Mouse (Mus musculus) midbrain, embryonic 15.5 days (tissue): ENCODE measurements around the gene Fxyd6. TPM values are rescaled to one million over a fixed set of nuclear protein-coding genes. Genes with fewer than 3 reads are reported as not detected.
A peak's percentile ranks its signal among the peaks of the same experiment; 100 is the strongest.

Experiments used
- ATAC-seq: fragments of 200-750 bp; cut with Nextera tagmentation; replicated peaks from 2 replicates; pipeline ENCODE4 v1.8.0; 2017; ENCODE audit warnings: moderate TSS enrichment
- H3K27ac ChIP-seq: fragments of 300-500 bp; sonication (generic); 2 replicates; pipeline ENCODE4 v1.5.1; 2015; ENCODE audit warnings: mild to moderate bottlenecking, inconsistent platforms
- H3K27me3 ChIP-seq: fragments of 300-500 bp; sonication (generic); replicated peaks from 2 replicates; pipeline ENCODE4 v1.6.1; 2015; ENCODE audit warnings: inconsistent platforms
- H3K36me3 ChIP-seq: fragments of 300-500 bp; sonication (generic); replicated peaks from 2 replicates; pipeline ENCODE4 v1.6.1; 2015; ENCODE audit warnings: inconsistent platforms
- H3K4me1 ChIP-seq: fragments of 300-500 bp; sonication (generic); 2 replicates; pipeline ENCODE4 v1.6.1; 2015; ENCODE audit warnings: inconsistent platforms
- H3K4me2 ChIP-seq: fragments of 300-500 bp; sonication (generic); 2 replicates; pipeline ENCODE4 v1.6.1; 2015; ENCODE audit warnings: inconsistent platforms, mild to moderate bottlenecking, moderate library complexity
- H3K4me3 ChIP-seq: fragments of 300-500 bp; sonication (generic); 2 replicates; pipeline ENCODE4 v1.5.1; 2015; ENCODE audit warnings: mild to moderate bottlenecking, inconsistent platforms
- H3K9ac ChIP-seq: fragments of 300-500 bp; sonication (generic); 2 replicates; pipeline ENCODE4 v1.6.1; 2015; ENCODE audit warnings: mild to moderate bottlenecking, inconsistent platforms
- H3K9me3 ChIP-seq: fragments of 300-500 bp; sonication (generic); 2 replicates; pipeline ENCODE4 v1.6.1; 2016; ENCODE audit warnings: inconsistent platforms
- WGBS: fragments of 180-500 bp; shearing (Covaris S2); methylation state at CpG from one replicate; pipeline ENCODE4 v1.1.7; 2015; ENCODE audit warnings: mixed read lengths; 5-methylcytosine and 5-hydroxymethylcytosine counted together
- polyA plus RNA-seq: library from polyadenylated mRNA; unstranded; fragments of >200 nt; fragmentation: Nextera tagmentation; extraction: Ambion mirVana; gene quantifications from 2 replicates; pipeline ENCODE4 v1.2.1, GENCODE M21; 2015

Fxyd6 gene
- polyA plus RNA-seq, 1 experiment from 2014 or later = 647 TPM

DNA sequence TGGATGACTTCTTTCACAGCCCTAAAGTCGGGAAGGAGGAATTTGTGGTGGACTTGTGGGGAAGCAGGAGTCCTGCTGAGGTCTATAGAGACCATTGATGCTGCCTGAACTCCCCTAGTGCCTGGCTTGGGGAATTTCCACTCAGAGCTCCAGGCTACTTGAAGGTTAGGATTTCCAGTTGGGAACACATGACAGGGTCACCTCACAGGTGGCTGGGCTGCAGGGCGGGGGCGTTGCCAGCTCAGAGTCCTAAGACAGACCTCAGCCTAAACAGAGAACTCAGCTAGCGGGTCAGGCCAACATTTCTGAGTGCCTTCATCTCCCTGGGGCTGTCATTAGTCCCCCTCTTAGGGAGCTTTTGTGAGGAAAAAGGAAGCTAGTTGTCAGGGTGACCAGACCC lies 31.9 kb downstream of the Fxyd6 start:
- no peaks in the 10 kb centered on the region for H3K9me3 ChIP-seq
- no peak overlapping the region for H3K9ac ChIP-seq
- no peak overlapping the region for H3K4me3 ChIP-seq
- H3K27me3 ChIP-seq = no peaks in the 10 kb centered on the region
- no peaks in the 10 kb centered on the region for H3K36me3 ChIP-seq
- no peak overlapping the region for H3K27ac ChIP-seq
- no peaks in the 10 kb centered on the region for H3K4me1 ChIP-seq
- H3K4me2 ChIP-seq = no peak overlapping the region
- ATAC-seq = no peak
- 56% methylated on average over 4 of the region's 4 CpGs for WGBS

DNA sequence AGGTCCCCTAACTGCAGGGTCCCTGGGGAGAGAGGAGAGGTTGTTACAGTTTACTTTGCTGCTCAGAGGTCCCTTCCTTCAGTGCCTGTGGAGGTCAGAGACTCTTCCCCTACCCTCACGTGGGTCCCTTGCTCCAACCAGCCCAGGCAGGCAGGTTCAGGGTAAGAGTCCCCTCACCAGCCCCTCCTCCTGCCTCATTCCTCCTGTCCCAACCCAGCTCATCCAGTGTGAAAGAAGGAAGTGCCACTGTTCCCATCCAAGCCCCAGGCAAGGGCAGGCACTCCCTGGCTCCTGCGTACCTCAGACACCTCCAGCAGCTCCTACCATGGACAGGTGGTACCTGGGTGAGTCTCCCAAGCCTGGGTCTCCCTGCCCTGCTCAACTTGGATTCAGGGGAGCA lies 33.0 kb downstream of the Fxyd6 start:
- peaks cover 3% of the 10 kb centered on the region; the same call in 1 of the 2 replicates for H3K4me1 ChIP-seq
- no peak for ATAC-seq
- H3K4me2 ChIP-seq = no peak overlapping the region
- no peaks in the 10 kb centered on the region for H3K9me3 ChIP-seq
- H3K9ac ChIP-seq = no peak overlapping the region
- H3K4me3 ChIP-seq = no peak overlapping the region
- no peak overlapping the region for H3K27ac ChIP-seq
- WGBS = 60% methylated on average over 2 of the region's 2 CpGs
- no peaks in the 10 kb centered on the region for H3K27me3 ChIP-seq
- H3K36me3 ChIP-seq = no peaks in the 10 kb centered on the region

DNA sequence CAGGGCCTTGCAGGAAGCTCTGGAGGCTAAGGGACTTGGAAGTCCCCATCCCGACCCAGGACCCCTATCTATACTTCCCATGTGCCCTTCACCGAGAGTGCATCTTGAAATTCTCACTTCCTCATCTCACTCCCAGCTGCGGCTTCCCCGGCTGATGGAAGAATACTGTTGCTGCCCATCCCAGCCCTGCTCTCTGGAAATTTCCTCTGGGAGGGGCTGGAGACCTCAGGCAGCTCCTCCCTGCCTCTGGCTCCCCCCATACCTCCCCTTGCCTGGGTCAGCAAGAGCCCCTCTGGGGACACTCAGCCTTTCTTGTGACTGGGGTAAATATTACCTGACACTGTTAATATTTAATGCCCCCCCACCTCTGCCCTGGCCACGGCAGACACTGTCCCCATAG lies 35.7 kb downstream of the Fxyd6 start:
- 65% methylated on average over 5 of the region's 5 CpGs for whole genome bisulfite sequencing
- Histone ChIP-seq H3K27me3 (no peaks in the 10 kb centered on the region), H3K4me2 (no peak overlapping the region)

DNA sequence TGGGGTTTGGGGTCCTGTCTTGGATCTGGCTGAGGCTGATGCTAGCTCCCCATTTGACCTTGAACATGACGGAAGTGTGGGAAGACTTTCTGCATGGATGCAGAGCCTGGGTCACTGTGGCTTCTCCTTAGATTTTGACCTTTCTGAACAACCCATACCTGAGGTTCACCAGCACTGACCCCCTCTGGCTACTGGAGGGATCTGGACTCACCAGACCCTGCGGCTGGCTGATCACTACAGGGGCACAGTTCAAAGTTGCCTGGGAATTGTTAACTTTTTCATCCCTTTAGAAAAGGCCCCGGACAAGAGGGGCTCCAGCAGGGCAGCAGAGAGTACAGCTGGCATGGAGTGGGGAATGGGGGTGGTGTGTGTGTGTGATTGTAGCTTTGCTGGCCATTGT lies 36.8 kb downstream of the Fxyd6 start:
- 79% methylated on average over 3 of the region's 3 CpGs for WGBS
- H3K4me1 ChIP-seq = peaks cover 9% of the 10 kb centered on the region; the same call in 1 of the 2 replicates
- H3K9ac ChIP-seq = no peak overlapping the region
- ATAC-seq = no peak
- H3K9me3 ChIP-seq = no peaks in the 10 kb centered on the region
- H3K4me2 ChIP-seq = no peak overlapping the region
- H3K4me3 ChIP-seq = no peak overlapping the region
- no peak overlapping the region for H3K27ac ChIP-seq
- no peaks in the 10 kb centered on the region for H3K36me3 ChIP-seq
- no peaks in the 10 kb centered on the region for H3K27me3 ChIP-seq

More for the DNA sequence above, 35.7 kb downstream of the Fxyd6 start:
- no peak overlapping the region for H3K4me3 ChIP-seq
- no peak overlapping the region for H3K27ac ChIP-seq
- H3K9me3 ChIP-seq = no peaks in the 10 kb centered on the region
- ATAC-seq = no peak
- no peaks in the 10 kb centered on the region for H3K36me3 ChIP-seq
- H3K4me1 ChIP-seq = peaks cover 9% of the 10 kb centered on the region; the same call in 1 of the 2 replicates
- H3K9ac ChIP-seq = no peak overlapping the region

DNA sequence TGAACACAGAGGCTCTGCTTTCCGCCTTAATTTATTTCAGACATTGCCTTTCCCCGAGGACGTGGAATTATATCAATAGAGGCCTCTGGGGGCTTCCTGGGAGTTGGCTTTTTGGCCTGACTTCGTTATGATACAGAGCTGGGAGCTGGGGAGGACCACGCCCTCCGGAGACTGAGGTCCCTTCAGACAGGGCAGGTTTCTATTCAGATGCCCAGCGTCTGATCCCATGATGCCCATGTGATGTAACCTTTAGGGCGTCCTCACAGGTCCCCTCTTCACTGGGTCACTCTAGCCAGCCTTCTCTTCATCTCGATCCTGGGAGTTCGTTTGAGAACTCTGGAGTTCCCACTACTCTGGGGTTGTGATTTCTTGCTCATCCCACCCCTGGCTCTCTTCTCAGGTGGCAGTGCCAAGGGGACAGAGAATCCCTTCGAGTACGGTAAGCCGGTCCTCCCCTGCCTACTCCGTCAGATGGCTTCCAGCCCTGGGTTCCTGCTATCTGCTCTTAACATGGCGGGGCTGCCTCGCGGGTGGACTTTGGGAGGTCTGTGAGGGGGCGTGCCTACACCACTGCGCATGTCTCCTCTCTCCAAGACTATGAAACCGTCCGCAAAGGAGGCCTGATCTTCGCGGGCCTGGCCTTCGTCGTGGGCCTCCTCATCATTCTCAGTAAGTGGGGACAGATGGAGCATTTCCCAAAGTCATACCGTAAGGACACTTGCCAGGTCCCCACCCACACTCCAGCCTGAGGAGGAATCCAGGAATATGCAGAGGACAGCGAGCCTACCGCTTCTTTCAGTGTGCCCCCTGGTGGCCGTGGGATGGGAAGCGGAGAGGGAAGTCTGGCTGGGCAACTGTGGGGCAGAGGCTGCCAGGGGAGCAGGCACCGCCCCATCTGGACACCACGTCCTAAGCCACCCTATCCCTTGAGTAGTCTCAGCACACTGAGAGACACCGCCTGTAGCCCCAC lies 38.0 kb downstream of the Fxyd6 start:
- H3K27me3 ChIP-seq = no peaks in the 10 kb centered on the region
- peak; percentile 75 for ATAC-seq
- H3K4me3 ChIP-seq = peak overlapping the region; percentile 34
- peaks cover 16% of the 10 kb centered on the region for H3K4me1 ChIP-seq
- no peaks in the 10 kb centered on the region for H3K36me3 ChIP-seq
- no peaks in the 10 kb centered on the region for H3K9me3 ChIP-seq
- peak overlapping the region; percentile 53 for H3K4me2 ChIP-seq
- 0 out of 2 replicates have a peak overlapping the region, but pooled peaks have one; percentile 34 for H3K27ac ChIP-seq
- H3K9ac ChIP-seq = peak overlapping the region; percentile 40
- WGBS = 37% methylated on average over 33 of the region's 33 CpGs

DNA sequence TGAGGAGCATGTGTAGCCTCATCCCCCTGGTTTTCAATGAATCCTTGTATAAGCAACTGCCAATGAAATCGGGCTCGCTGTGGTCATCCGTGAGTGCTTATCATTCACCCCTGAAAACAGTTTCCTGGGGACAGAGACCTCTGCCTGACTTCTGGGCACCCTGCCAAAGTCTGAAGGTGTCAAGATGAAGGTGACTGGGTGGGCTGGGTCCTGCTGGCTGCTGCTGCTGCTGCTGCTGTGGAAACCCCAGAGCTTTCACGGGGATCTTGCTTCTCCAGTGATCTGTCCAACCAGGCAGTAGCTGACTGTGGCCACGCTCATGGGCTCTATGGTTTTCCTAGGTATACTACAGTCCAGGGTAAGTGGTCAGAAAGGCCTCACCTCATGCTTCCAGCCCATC lies 40.2 kb downstream of the Fxyd6 start:
- no peak for ATAC-seq
- no peak overlapping the region for H3K9ac ChIP-seq
- H3K27ac ChIP-seq = no peak overlapping the region
- no peaks in the 10 kb centered on the region for H3K9me3 ChIP-seq
- H3K27me3 ChIP-seq = no peaks in the 10 kb centered on the region
- no peaks in the 10 kb centered on the region for H3K36me3 ChIP-seq
- H3K4me3 ChIP-seq = no peak overlapping the region
- H3K4me1 ChIP-seq = peaks cover 16% of the 10 kb centered on the region
- WGBS = 87% methylated on average over 5 of the region's 5 CpGs
- H3K4me2 ChIP-seq = no peak overlapping the region

DNA sequence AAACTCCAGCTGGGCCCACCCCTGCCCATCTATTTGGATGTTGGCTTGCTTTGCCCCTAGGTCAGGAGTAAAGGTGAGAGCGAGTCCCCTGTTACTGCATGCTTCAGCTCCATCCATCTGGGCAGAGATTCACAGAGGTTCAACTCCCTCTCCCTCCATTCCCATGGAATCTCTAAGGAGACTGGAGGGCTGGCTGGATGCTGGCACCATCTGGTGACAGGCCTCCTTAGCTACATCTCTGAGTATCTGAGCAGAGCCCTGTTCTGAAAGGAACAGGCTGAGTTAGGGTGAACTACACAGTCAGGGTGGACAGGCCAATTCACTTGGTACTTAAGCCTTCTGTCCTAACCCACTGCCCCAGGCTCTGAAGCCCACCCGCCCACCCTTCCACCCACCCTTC lies 40.6 kb downstream of the Fxyd6 start:
- Histone ChIP-seq H3K9me3 (no peaks in the 10 kb centered on the region), H3K9ac (no peak overlapping the region), H3K4me2 (no peak overlapping the region), H3K27me3 (no peaks in the 10 kb centered on the region), H3K27ac (no peak overlapping the region), H3K4me1 (peaks cover 16% of the 10 kb centered on the region), H3K36me3 (no peaks in the 10 kb centered on the region), H3K4me3 (no peak overlapping the region)
- 88% methylated on average over 2 of the region's 2 CpGs for WGBS
- ATAC-seq = no peak

DNA sequence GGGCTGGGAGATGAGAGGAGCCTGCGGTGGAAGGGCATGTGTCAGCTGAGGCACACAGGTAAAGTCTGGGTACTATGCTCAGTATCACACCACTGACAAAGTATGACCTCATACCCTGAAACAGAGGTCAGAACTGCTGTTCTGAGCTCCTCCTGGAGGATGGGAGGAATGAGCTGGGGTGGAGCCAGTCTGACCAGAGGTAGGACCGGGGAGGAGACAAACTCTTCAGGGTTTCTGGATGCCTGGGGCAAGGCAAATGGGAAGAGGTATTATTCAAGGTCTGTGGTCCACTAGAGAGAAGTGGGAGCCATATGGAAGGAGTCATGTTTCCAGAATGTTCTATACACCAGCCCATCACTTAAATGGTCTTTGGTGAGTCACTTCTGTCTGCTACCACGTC lies 41.1 kb downstream of the Fxyd6 start:
- H3K9me3 ChIP-seq = no peaks in the 10 kb centered on the region
- no peak overlapping the region for H3K9ac ChIP-seq
- no peak overlapping the region for H3K4me2 ChIP-seq
- peaks cover 16% of the 10 kb centered on the region for H3K4me1 ChIP-seq
- H3K36me3 ChIP-seq = no peaks in the 10 kb centered on the region
- no peaks in the 10 kb centered on the region for H3K27me3 ChIP-seq
- 82% methylated on average over 3 of the region's 3 CpGs for WGBS
- ATAC-seq = no peak
- H3K27ac ChIP-seq = no peak overlapping the region
- H3K4me3 ChIP-seq = no peak overlapping the region

DNA sequence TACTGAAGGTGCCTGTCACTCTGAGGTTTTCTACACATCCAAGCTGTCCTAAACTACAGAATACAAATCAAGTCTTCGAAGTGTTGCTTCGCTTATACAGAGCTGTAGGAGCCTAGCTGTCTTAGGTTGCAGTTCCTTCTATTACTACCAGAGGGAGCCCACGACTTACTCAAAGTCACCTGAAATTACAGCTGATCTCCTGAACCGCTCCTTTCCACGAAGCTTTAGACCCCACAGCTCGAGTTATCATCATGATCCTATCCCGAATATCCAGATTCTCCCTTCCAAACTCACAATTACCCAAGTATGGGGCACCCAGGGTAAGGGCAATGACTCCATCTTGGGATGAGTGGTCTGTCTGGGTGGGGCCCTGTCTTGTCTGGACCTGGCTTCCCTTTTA lies 41.8 kb downstream of the Fxyd6 start:
- Histone ChIP-seq H3K9me3 (no peaks in the 10 kb centered on the region), H3K36me3 (no peaks in the 10 kb centered on the region), H3K4me3 (no peak overlapping the region), H3K9ac (no peak overlapping the region), H3K4me1 (peaks cover 16% of the 10 kb centered on the region), H3K4me2 (peak overlapping the region; percentile 33), H3K27ac (0 out of 2 replicates have a peak overlapping the region, but pooled peaks have one; percentile 30), H3K27me3 (no peaks in the 10 kb centered on the region)
- ATAC-seq = peak; percentile 46
- WGBS = 17% methylated on average over 7 of the region's 7 CpGs

DNA sequence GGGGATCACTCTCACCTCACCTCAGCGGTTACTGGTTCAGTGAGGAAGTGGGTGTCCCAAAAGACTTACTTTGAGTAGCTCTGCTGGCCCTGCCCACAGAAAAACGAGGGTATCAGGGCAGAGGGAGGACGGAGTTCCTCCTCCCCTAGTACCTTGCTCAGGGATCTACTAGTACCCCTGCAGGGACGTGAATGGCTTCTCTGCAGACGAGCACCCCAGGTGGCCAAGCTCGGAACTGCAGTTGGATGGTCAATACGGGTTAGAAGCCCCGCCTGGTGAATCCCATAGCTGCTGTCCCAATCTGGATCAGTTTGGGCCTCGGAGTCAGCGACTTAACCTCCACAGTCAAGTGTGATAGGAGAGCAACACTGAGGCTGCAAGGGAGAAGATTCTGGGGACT lies 42.3 kb downstream of the Fxyd6 start:
- Histone ChIP-seq H3K4me2 (peak overlapping the region; percentile 33), H3K9me3 (no peaks in the 10 kb centered on the region), H3K9ac (no peak overlapping the region), H3K27me3 (no peaks in the 10 kb centered on the region), H3K4me1 (peaks cover 16% of the 10 kb centered on the region), H3K36me3 (no peaks in the 10 kb centered on the region), H3K27ac (0 out of 2 replicates have a peak overlapping the region, but pooled peaks have one; percentile 30), H3K4me3 (no peak overlapping the region)
- WGBS = 4% methylated on average over 10 of the region's 10 CpGs
- peak; percentile 25; the same call in 1 of the 2 replicates for ATAC-seq

DNA sequence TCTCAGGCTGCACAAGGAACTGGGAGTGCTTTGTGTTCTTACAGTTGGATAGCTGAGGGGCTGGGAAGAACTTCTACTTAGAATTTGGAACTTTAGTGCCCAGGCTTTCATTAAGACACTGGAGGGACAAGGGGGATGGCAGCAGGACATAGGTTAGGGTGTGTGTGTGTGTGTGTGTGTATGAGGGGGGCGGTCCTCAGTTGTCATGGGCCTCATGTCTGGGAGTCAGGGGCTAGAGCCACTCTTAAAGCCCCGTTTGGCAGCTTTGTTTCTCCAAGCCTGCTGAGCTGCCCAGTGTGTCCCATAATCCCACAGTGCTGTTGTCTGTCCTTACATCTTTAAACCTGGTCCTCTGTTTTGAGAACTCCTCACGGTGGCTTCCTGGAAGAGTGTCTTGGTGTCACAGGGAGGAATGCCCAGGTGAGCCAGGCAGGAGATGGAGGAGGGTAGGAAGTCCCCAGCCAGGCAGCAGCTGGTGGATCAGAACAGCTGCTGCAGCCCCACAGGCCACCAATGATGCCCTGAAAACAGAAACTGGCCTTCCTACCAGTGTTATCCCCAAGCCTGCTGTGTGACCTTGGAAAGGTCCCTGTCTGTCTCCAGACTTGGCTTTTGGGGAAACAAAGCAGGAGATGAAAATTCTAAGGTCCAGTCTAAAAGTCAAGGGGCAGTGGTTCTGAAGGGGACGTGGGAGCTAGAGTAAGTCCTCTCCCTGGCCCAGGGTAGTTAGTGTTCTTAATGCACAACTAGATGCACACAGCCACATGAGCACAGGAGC lies 42.9 kb downstream of the Fxyd6 start:
- Histone ChIP-seq H3K4me3 (no peak overlapping the region), H3K4me1 (peaks cover 13% of the 10 kb centered on the region), H3K4me2 (no peak overlapping the region), H3K9ac (no peak overlapping the region), H3K36me3 (no peaks in the 10 kb centered on the region), H3K27ac (no peak overlapping the region), H3K9me3 (no peaks in the 10 kb centered on the region), H3K27me3 (no peaks in the 10 kb centered on the region)
- 73% methylated on average over 4 of the region's 4 CpGs for WGBS
- ATAC-seq = no peak

DNA sequence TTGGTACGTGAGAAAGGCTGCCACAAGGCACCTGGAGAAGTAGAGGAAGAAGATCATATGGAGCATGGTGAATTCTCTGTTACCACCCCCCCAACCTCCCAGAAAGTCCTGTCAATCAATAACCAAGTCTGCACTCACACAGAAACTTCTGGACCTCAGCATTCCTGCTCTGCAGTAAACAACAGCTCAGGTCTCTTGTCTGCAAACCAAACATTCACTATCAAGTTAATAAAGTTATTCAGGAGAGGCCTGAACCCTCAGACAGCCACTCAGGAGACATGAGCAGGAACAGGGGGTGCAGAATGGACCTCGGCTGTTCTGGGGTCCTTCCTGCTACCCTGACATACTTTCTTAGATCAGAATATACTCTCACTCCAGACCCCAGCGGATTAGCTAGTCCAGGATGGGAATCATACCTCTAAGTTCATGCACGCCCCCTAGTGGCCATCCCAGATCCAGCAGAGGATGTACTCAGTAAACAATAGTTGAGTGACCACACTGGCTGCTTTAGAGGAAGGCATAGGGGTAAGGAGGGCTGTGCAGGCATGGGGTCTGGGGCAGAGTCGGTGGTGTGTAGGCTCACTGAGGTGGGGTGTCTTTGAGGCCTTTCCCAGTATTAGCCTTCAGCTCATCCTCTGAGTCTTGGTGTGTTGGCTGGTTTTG lies 43.6 kb downstream of the Fxyd6 start:
- Histone ChIP-seq H3K9me3 (no peaks in the 10 kb centered on the region), H3K27me3 (no peaks in the 10 kb centered on the region), H3K9ac (no peak overlapping the region), H3K4me2 (no peak overlapping the region), H3K36me3 (no peaks in the 10 kb centered on the region), H3K4me1 (peaks cover 7% of the 10 kb centered on the region), H3K27ac (no peak overlapping the region), H3K4me3 (no peak overlapping the region)
- no peak for ATAC-seq
- WGBS = 59% methylated on average over 5 of the region's 5 CpGs
